Mouse (Mus musculus) kidney, embryonic 15.5 days (tissue): ENCODE measurements at regions not wholly inside any gene's neighbourhood (a gene's known extent, or its start where the extent isn't known, plus 50 kb on each side); places are given as distances from the start of the nearest gene placed in this dataset.

Experiments used
- ATAC-seq: fragments of 200-750 bp; cut with Nextera tagmentation; replicated peaks from 2 replicates; pipeline ENCODE4 v1.8.0; 2017; ENCODE audit warnings: moderate TSS enrichment; ENCODE audit not compliant: low FRiP score
- H3K27ac ChIP-seq: fragments of 300-500 bp; sonication (generic); 2 replicates; pipeline ENCODE4 v1.5.1; 2015; ENCODE audit warnings: mild to moderate bottlenecking, inconsistent platforms
- H3K27me3 ChIP-seq: fragments of 300-500 bp; sonication (generic); 2 replicates; pipeline ENCODE4 v1.6.1; 2015; ENCODE audit warnings: inconsistent platforms
- H3K36me3 ChIP-seq: fragments of 300-500 bp; sonication (generic); 2 replicates; pipeline ENCODE4 v1.6.1; 2015; ENCODE audit warnings: inconsistent platforms
- H3K4me1 ChIP-seq: fragments of 300-500 bp; sonication (generic); 2 replicates; pipeline ENCODE4 v1.6.1; 2015; ENCODE audit warnings: inconsistent platforms
- H3K4me2 ChIP-seq: fragments of 300-500 bp; sonication (generic); 2 replicates; pipeline ENCODE4 v1.6.1; 2015; ENCODE audit warnings: moderate library complexity, mild to moderate bottlenecking, inconsistent platforms
- H3K4me3 ChIP-seq: fragments of 300-500 bp; sonication (generic); replicated peaks from 2 replicates; pipeline ENCODE4 v1.5.1; 2015; ENCODE audit warnings: mild to moderate bottlenecking, inconsistent platforms
- H3K9ac ChIP-seq: fragments of 300-500 bp; sonication (generic); 2 replicates; pipeline ENCODE4 v1.6.1; 2015; ENCODE audit warnings: mild to moderate bottlenecking, inconsistent platforms
- H3K9me3 ChIP-seq: fragments of 300-500 bp; sonication (generic); replicated peaks from 2 replicates; pipeline ENCODE4 v1.6.1; 2016; ENCODE audit warnings: inconsistent platforms
- WGBS: fragments of 180-500 bp; shearing (Covaris S2); methylation state at CpG from one replicate; pipeline ENCODE4 v1.1.7; 2015; ENCODE audit warnings: mixed read lengths; 5-methylcytosine and 5-hydroxymethylcytosine counted together

- no peak overlapping the region for H3K4me3 ChIP-seq
- H3K9ac ChIP-seq: no peak overlapping the region
- 28% methylated on average over 7 of the region's 7 CpGs for WGBS
- no peak for ATAC-seq
- no peaks in the 10 kb centered on the region for H3K36me3 ChIP-seq
- no peak overlapping the region for H3K4me2 ChIP-seq
- no peaks in the 10 kb centered on the region for H3K9me3 ChIP-seq
- H3K27ac ChIP-seq: no peak overlapping the region
- 0 out of 2 replicates have a peak, but pooled peaks cover 2% of the 10 kb centered on the region for H3K4me1 ChIP-seq
- H3K27me3 ChIP-seq: no peaks in the 10 kb centered on the region
Measured at GRCm38 (mm10) chr1:35642595-35642994, 425.6 kb upstream of the Hs6st1 start.

- H3K9me3 ChIP-seq: no peaks in the 10 kb centered on the region
- no peak for ATAC-seq
- no peaks in the 10 kb centered on the region for H3K36me3 ChIP-seq
- H3K27me3 ChIP-seq: no peaks in the 10 kb centered on the region
- H3K9ac ChIP-seq: no peak overlapping the region
- H3K4me2 ChIP-seq: 0 out of 2 replicates have a peak overlapping the region, but pooled peaks have one; percentile 7
- peak overlapping the region; percentile 27; the same call in 1 of the 2 replicates for H3K27ac ChIP-seq
- 66% methylated on average over 13 of the region's 13 CpGs for WGBS
- no peak overlapping the region for H3K4me3 ChIP-seq
- H3K4me1 ChIP-seq: peaks cover 5% of the 10 kb centered on the region
Measured at GRCm38 (mm10) chr1:35653119-35653956, 414.9 kb upstream of the Hs6st1 start.

- no peaks in the 10 kb centered on the region for H3K27me3 ChIP-seq
- H3K9me3 ChIP-seq: no peaks in the 10 kb centered on the region
- H3K27ac ChIP-seq: no peak overlapping the region
- H3K9ac ChIP-seq: no peak overlapping the region
- 88% methylated on average over 4 of the region's 4 CpGs for WGBS
- no peak overlapping the region for H3K4me3 ChIP-seq
- H3K4me2 ChIP-seq: no peak overlapping the region
- ATAC-seq: no peak
- H3K4me1 ChIP-seq: no peaks in the 10 kb centered on the region
- H3K36me3 ChIP-seq: no peaks in the 10 kb centered on the region
Measured at GRCm38 (mm10) chr1:35663006-35663405, 405.2 kb upstream of the Hs6st1 start.

GRCm38 (mm10) chr1:35673524-35673923 is 394.7 kb upstream of the Hs6st1 start:
- 86% methylated on average over 4 of the region's 4 CpGs for WGBS
- H3K4me1 ChIP-seq: no peaks in the 10 kb centered on the region
- no peak for ATAC-seq
- no peak overlapping the region for H3K9ac ChIP-seq
- H3K4me2 ChIP-seq: no peak overlapping the region
- H3K36me3 ChIP-seq: no peaks in the 10 kb centered on the region
- no peak overlapping the region for H3K27ac ChIP-seq
- H3K9me3 ChIP-seq: no peaks in the 10 kb centered on the region
- no peaks in the 10 kb centered on the region for H3K27me3 ChIP-seq
- no peak overlapping the region for H3K4me3 ChIP-seq

- no peaks in the 10 kb centered on the region for H3K9me3 ChIP-seq
- H3K27ac ChIP-seq: no peak overlapping the region
- WGBS: 93% methylated on average over 1 of the region's 1 CpGs
- no peak overlapping the region for H3K4me3 ChIP-seq
- no peaks in the 10 kb centered on the region for H3K36me3 ChIP-seq
- H3K9ac ChIP-seq: no peak overlapping the region
- no peaks in the 10 kb centered on the region for H3K27me3 ChIP-seq
- H3K4me1 ChIP-seq: no peaks in the 10 kb centered on the region
- no peak for ATAC-seq
- H3K4me2 ChIP-seq: no peak overlapping the region
Measured at GRCm38 (mm10) chr1:35673992-35674391, 394.2 kb upstream of the Hs6st1 start.

- no peaks in the 10 kb centered on the region for H3K36me3 ChIP-seq
- H3K9me3 ChIP-seq: no peaks in the 10 kb centered on the region
- no peak for ATAC-seq
- no peak overlapping the region for H3K4me3 ChIP-seq
- no peaks in the 10 kb centered on the region for H3K4me1 ChIP-seq
- no peaks in the 10 kb centered on the region for H3K27me3 ChIP-seq
- WGBS: 81% methylated on average over 8 of the region's 8 CpGs
- H3K4me2 ChIP-seq: no peak overlapping the region
- H3K9ac ChIP-seq: no peak overlapping the region
- no peak overlapping the region for H3K27ac ChIP-seq
Measured at GRCm38 (mm10) chr1:35682511-35682949, 385.7 kb upstream of the Hs6st1 start.

- Histone ChIP-seq H3K4me2 (no peak overlapping the region), H3K4me1 (no peaks in the 10 kb centered on the region), H3K27me3 (no peaks in the 10 kb centered on the region), H3K9me3 (no peaks in the 10 kb centered on the region), H3K9ac (no peak overlapping the region), H3K27ac (no peak overlapping the region), H3K36me3 (no peaks in the 10 kb centered on the region), H3K4me3 (no peak overlapping the region)
- ATAC-seq: no peak
- WGBS: 43% methylated on average over 6 of the region's 6 CpGs
Measured at GRCm38 (mm10) chr1:35685651-35686050, 382.5 kb upstream of the Hs6st1 start.

GRCm38 (mm10) chr1:35694349-35694748 is 373.9 kb upstream of the Hs6st1 start:
- Histone ChIP-seq H3K4me3 (no peak overlapping the region), H3K27ac (no peak overlapping the region), H3K27me3 (no peaks in the 10 kb centered on the region), H3K4me1 (peaks cover 3% of the 10 kb centered on the region; the same call in 1 of the 2 replicates), H3K4me2 (no peak overlapping the region), H3K9ac (no peak overlapping the region), H3K36me3 (no peaks in the 10 kb centered on the region), H3K9me3 (no peaks in the 10 kb centered on the region)
- no peak for ATAC-seq
- WGBS: 38% methylated on average over 3 of the region's 3 CpGs

GRCm38 (mm10) chr1:35694775-35695591 is 373.2 kb upstream of the Hs6st1 start:
- Histone ChIP-seq H3K4me2 (no peak overlapping the region), H3K27me3 (no peaks in the 10 kb centered on the region), H3K36me3 (no peaks in the 10 kb centered on the region), H3K27ac (no peak overlapping the region), H3K9ac (no peak overlapping the region), H3K4me1 (peaks cover 3% of the 10 kb centered on the region; the same call in 1 of the 2 replicates), H3K4me3 (no peak overlapping the region), H3K9me3 (no peaks in the 10 kb centered on the region)
- no peak for ATAC-seq
- 69% methylated on average over 15 of the region's 15 CpGs for WGBS

GRCm38 (mm10) chr1:35697218-35697617 is 371.0 kb upstream of the Hs6st1 start:
- no peaks in the 10 kb centered on the region for H3K36me3 ChIP-seq
- no peak overlapping the region for H3K9ac ChIP-seq
- H3K4me2 ChIP-seq: no peak overlapping the region
- H3K4me1 ChIP-seq: peaks cover 3% of the 10 kb centered on the region; the same call in 1 of the 2 replicates
- H3K27ac ChIP-seq: no peak overlapping the region
- H3K4me3 ChIP-seq: no peak overlapping the region
- H3K9me3 ChIP-seq: no peaks in the 10 kb centered on the region
- 31% methylated on average over 4 of the region's 4 CpGs for WGBS
- H3K27me3 ChIP-seq: no peaks in the 10 kb centered on the region
- ATAC-seq: no peak

- no peaks in the 10 kb centered on the region for H3K9me3 ChIP-seq
- H3K9ac ChIP-seq: no peak overlapping the region
- H3K4me1 ChIP-seq: peaks cover 3% of the 10 kb centered on the region; the same call in 1 of the 2 replicates
- H3K36me3 ChIP-seq: no peaks in the 10 kb centered on the region
- H3K4me3 ChIP-seq: no peak overlapping the region
- no peak for ATAC-seq
- 31% methylated on average over 10 of the region's 10 CpGs for WGBS
- H3K27me3 ChIP-seq: no peaks in the 10 kb centered on the region
- no peak overlapping the region for H3K27ac ChIP-seq
- H3K4me2 ChIP-seq: no peak overlapping the region
Measured at GRCm38 (mm10) chr1:35697834-35698500, 370.2 kb upstream of the Hs6st1 start.

- Histone ChIP-seq H3K9me3 (no peaks in the 10 kb centered on the region), H3K4me3 (no peak overlapping the region), H3K9ac (no peak overlapping the region), H3K27me3 (no peaks in the 10 kb centered on the region), H3K36me3 (no peaks in the 10 kb centered on the region), H3K4me1 (no peaks in the 10 kb centered on the region), H3K4me2 (no peak overlapping the region), H3K27ac (no peak overlapping the region)
- 43% methylated on average over 1 of the region's 1 CpGs for WGBS
- no peak for ATAC-seq
Measured at GRCm38 (mm10) chr1:35702585-35702984, 365.6 kb upstream of the Hs6st1 start.
